Mouse (Mus musculus): ENCODE results near the gene Ndc1. TPM values are rescaled to one million over a fixed set of nuclear protein-coding genes. Genes with fewer than 3 reads are reported as not detected.

Gene Ndc1
- polyA plus RNA-seq, 1 experiment from 2014 or later = 32.6 TPM

DNA sequence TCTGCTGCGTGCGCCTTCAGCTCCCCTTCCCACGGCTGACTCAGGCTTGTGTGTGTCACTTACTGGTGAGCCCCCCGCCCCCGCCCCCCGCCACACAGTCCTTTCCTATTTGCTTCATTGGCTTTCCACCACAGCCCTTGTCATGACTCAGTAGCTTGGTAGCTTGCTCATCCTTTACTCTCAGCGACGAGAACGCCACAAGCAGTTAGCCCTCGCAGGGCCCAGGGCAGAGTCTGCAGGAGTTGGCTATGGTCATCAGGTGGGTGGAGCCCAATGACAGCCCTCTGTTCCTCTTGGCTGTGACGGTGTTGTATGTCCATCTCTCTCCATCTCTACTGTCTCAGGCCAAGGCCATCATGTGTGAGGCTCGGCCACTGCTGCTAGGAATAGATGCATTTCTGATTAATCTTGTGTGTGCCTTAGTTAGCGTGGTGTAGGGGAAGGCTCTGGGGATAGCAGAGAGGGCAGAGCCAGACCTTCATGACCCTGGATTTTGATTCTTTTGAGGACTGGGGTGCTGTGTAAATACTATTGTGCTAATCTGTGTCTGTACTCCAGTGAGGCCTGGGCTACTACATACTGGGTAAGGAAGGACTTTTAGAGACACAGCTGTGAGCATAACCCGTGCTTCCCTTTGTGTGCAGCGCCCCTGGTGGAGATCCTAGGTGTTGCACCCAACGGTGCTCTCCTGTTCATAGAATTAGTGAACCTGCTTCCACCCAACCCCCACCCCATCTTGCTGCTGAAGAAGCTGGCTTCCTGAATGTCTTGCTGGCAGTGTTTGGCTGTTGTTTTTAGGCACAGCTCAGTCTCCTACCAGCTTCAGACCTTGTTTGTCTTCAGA, 85.8 kb downstream of the Ndc1 start:
- H3K4me2 ChIP-seq = no peak overlapping the region
- H3K36me3 ChIP-seq (ENCODE audit: control insufficient read depth, insufficient read depth, low read length) = no peaks in the 10 kb centered on the region
- 55% methylated on average over 16 of the region's 16 CpGs for WGBS (ENCODE audit: insufficient replicate concordance)
- H3K27me3 ChIP-seq (ENCODE audit: control insufficient read depth, insufficient read depth, low read length) = peaks cover 3% of the 10 kb centered on the region; the same call in 1 of the 2 replicates
- H3K9ac ChIP-seq (ENCODE audit: low read depth, low read length) = no peak overlapping the region
- H3K4me3 ChIP-seq (ENCODE audit: low read depth, low read length) = no peak overlapping the region
- ATAC-seq (replicated peaks; ENCODE audit: insufficient number of reproducible peaks, low FRiP score, low TSS enrichment) = 0 out of 2 replicates have a peak, but pooled peaks have one; percentile 57
- H3K27ac ChIP-seq (ENCODE audit: low read depth, low read length) = no peak overlapping the region
- H3K4me1 ChIP-seq (ENCODE audit: control insufficient read depth, insufficient read depth, low read length) = peaks cover 5% of the 10 kb centered on the region; the same call in 1 of the 2 replicates
- no peaks in the 10 kb centered on the region for H3K9me3 ChIP-seq (replicated peaks; ENCODE audit: control insufficient read depth, low read length)

DNA sequence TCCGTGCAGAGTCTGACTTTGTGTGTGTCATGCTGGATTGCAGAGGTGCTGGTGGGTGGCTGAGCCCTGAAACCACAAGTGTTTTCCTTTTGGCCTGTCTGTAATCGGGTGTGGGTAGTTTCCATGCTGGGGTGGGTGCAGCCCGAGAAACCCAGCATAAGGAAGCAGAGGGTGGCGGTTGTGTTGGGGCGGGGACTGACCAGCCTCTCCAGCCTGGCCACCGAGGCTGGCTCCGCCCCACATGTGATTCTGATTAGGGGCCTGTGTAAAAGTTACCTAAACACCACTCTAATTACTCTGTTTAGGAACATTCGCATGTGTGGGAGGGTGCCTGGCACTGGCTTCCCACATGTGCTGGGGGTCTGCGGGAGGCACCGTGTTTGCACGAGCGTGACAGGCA, 90.0 kb downstream of the Ndc1 start:
- peaks cover 3% of the 10 kb centered on the region; the same call in 1 of the 2 replicates for H3K27me3 ChIP-seq (ENCODE audit: control insufficient read depth, insufficient read depth, low read length)
- H3K9me3 ChIP-seq (replicated peaks; ENCODE audit: control insufficient read depth, low read length) = no peaks in the 10 kb centered on the region
- peak overlapping the region; percentile 5 for H3K4me2 ChIP-seq
- 50% methylated on average over 12 of the region's 12 CpGs for WGBS (ENCODE audit: insufficient replicate concordance)
- H3K4me1 ChIP-seq (ENCODE audit: control insufficient read depth, insufficient read depth, low read length) = peaks cover 5% of the 10 kb centered on the region; the same call in 1 of the 2 replicates
- H3K36me3 ChIP-seq (ENCODE audit: control insufficient read depth, insufficient read depth, low read length) = no peaks in the 10 kb centered on the region
- H3K4me3 ChIP-seq (ENCODE audit: low read depth, low read length) = no peak overlapping the region
- no peak overlapping the region for H3K27ac ChIP-seq (ENCODE audit: low read depth, low read length)
- 0 out of 2 replicates have a peak, but pooled peaks have one; percentile 60 for ATAC-seq (replicated peaks; ENCODE audit: insufficient number of reproducible peaks, low FRiP score, low TSS enrichment)
- no peak overlapping the region for H3K9ac ChIP-seq (ENCODE audit: low read depth, low read length)

DNA sequence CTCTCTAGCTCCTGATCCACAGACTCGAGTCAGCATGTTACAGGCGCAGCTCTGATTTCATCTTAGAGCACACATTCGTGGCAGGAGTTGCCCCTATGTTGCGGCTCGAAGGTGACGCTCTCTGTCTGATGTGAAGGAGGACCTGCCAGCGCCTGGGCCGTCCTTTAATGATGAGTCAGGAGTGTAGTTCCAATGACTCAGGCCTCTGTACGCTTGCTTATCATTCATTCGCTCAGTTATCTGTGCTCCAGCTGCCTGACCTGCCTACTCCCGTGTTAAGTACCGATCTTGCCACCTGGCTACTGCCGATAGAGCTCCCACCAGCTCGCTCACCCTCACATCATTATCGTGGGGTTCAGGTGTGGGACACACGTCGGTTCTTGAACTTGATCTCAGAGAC, 91.3 kb downstream of the Ndc1 start:
- H3K36me3 ChIP-seq (ENCODE audit: control insufficient read depth, insufficient read depth, low read length) = no peaks in the 10 kb centered on the region
- peak; percentile 74 for ATAC-seq (replicated peaks; ENCODE audit: insufficient number of reproducible peaks, low FRiP score, low TSS enrichment)
- H3K9me3 ChIP-seq (replicated peaks; ENCODE audit: control insufficient read depth, low read length) = no peaks in the 10 kb centered on the region
- no peak overlapping the region for H3K9ac ChIP-seq (ENCODE audit: low read depth, low read length)
- H3K4me2 ChIP-seq = 0 out of 2 replicates have a peak overlapping the region, but pooled peaks have one; percentile 14
- H3K4me1 ChIP-seq (ENCODE audit: control insufficient read depth, insufficient read depth, low read length) = peaks cover 5% of the 10 kb centered on the region; the same call in 1 of the 2 replicates
- H3K4me3 ChIP-seq (ENCODE audit: low read depth, low read length) = no peak overlapping the region
- 50% methylated on average over 17 of the region's 17 CpGs for WGBS (ENCODE audit: insufficient replicate concordance)
- H3K27ac ChIP-seq (ENCODE audit: low read depth, low read length) = peak overlapping the region; percentile 59
- peaks cover 3% of the 10 kb centered on the region; the same call in 1 of the 2 replicates for H3K27me3 ChIP-seq (ENCODE audit: control insufficient read depth, insufficient read depth, low read length)

DNA sequence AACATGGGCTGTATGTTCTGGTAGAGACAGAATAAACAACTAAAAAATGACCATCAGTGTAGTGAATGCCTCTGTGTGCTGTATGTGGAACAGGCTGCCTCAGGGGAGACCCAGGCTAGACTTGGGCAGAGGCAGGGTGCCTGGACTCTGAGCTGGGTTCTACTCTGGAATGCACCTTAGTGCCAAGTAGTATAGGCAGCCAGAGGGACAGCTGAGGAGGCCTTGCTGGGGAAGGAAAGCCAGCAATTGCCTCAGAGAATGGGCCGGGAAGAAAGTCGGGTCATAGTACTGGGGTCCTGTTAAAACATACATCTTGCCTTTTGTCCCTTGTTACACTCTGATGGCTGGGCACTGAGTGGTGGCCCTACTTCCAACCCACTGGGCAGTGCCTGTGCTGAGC, 91.9 kb downstream of the Ndc1 start:
- Histone ChIP-seq H3K9me3 (replicated peaks; ENCODE audit: control insufficient read depth, low read length) (no peaks in the 10 kb centered on the region), H3K36me3 (ENCODE audit: control insufficient read depth, insufficient read depth, low read length) (no peaks in the 10 kb centered on the region), H3K4me3 (ENCODE audit: low read depth, low read length) (no peak overlapping the region), H3K27me3 (ENCODE audit: control insufficient read depth, insufficient read depth, low read length) (peaks cover 3% of the 10 kb centered on the region; the same call in 1 of the 2 replicates), H3K9ac (ENCODE audit: low read depth, low read length) (no peak overlapping the region), H3K27ac (ENCODE audit: low read depth, low read length) (no peak overlapping the region), H3K4me1 (ENCODE audit: control insufficient read depth, insufficient read depth, low read length) (peaks cover 5% of the 10 kb centered on the region; the same call in 1 of the 2 replicates), H3K4me2 (no peak overlapping the region)
- WGBS (ENCODE audit: insufficient replicate concordance) = 88% methylated on average over 2 of the region's 2 CpGs
- no peak for ATAC-seq (replicated peaks; ENCODE audit: insufficient number of reproducible peaks, low FRiP score, low TSS enrichment)

DNA sequence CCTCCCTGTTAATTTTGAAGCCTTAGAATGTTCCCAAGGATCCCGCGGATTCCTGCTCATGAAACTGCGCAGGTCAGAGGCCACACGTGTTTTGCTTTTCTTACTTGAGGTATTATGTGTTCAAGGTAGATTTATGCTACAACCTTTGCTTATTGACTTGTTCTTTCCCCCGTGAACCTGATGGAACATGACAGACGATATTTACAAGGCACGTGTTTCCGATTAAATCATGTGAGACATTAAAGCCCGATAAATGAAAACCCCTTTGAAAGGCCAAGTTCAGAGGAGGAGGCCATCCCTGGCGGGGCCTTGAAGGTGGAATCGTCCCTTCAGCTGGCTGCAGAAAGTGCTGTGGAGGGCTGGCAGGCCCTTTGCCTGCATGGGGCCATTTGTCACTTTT, 92.9 kb downstream of the Ndc1 start:
- 83% methylated on average over 11 of the region's 11 CpGs for WGBS (ENCODE audit: insufficient replicate concordance)
- H3K4me3 ChIP-seq (ENCODE audit: low read depth, low read length) = no peak overlapping the region
- H3K27me3 ChIP-seq (ENCODE audit: control insufficient read depth, insufficient read depth, low read length) = peaks cover 3% of the 10 kb centered on the region; the same call in 1 of the 2 replicates
- ATAC-seq (replicated peaks; ENCODE audit: insufficient number of reproducible peaks, low FRiP score, low TSS enrichment) = no peak
- no peak overlapping the region for H3K27ac ChIP-seq (ENCODE audit: low read depth, low read length)
- peaks cover 5% of the 10 kb centered on the region; the same call in 1 of the 2 replicates for H3K4me1 ChIP-seq (ENCODE audit: control insufficient read depth, insufficient read depth, low read length)
- no peaks in the 10 kb centered on the region for H3K36me3 ChIP-seq (ENCODE audit: control insufficient read depth, insufficient read depth, low read length)
- no peaks in the 10 kb centered on the region for H3K9me3 ChIP-seq (replicated peaks; ENCODE audit: control insufficient read depth, low read length)
- no peak overlapping the region for H3K9ac ChIP-seq (ENCODE audit: low read depth, low read length)
- no peak overlapping the region for H3K4me2 ChIP-seq

Small RNA genes within 50 kb of the gene (microRNA-seq; reads per million reads assigned to microRNA genes)
- gene Gm24804 (ENCODE audit: borderline number of aligned reads) = not detected

Other genes starting within 250 kb of the Ndc1 start
- gene Tmem59, start 189.4 kb upstream of the Ndc1 start, polyA plus RNA-seq (2014; fragmentation: Nextera tagmentation; extraction: Ambion mirVana) = 302 and 326 TPM in 2 replicates
- gene Tceanc2, start 188.7 kb upstream of the Ndc1 start, polyA plus RNA-seq (2014; fragmentation: Nextera tagmentation; extraction: Ambion mirVana) = 19.0 and 19.6 TPM in 2 replicates
- gene Ldlrad1, start 158.6 kb upstream of the Ndc1 start, polyA plus RNA-seq (2014; fragmentation: Nextera tagmentation; extraction: Ambion mirVana) = not detected in 2 replicates
- gene Lrrc42, start 114.3 kb upstream of the Ndc1 start, polyA plus RNA-seq (2014; fragmentation: Nextera tagmentation; extraction: Ambion mirVana) = 70.4 and 79.3 TPM in 2 replicates
- 35.1 and 38.7 TPM in 2 replicates for gene Hspb11, start 114.2 kb upstream of the Ndc1 start, polyA plus RNA-seq (2014; fragmentation: Nextera tagmentation; extraction: Ambion mirVana)
- not detected in 2 replicates for gene Dio1, start 60.6 kb upstream of the Ndc1 start, polyA plus RNA-seq (2014; fragmentation: Nextera tagmentation; extraction: Ambion mirVana)
- gene Yipf1, start 53.4 kb upstream of the Ndc1 start, polyA plus RNA-seq (2014; fragmentation: Nextera tagmentation; extraction: Ambion mirVana) = 41.6 and 43.8 TPM in 2 replicates
- gene Glis1, start 66.8 kb downstream of the Ndc1 start, polyA plus RNA-seq (2014; fragmentation: Nextera tagmentation; extraction: Ambion mirVana) = 0.80 and 0.94 TPM in 2 replicates

Measured in heart, embryonic 11.5 days (tissue).